Mouse (Mus musculus) liver, embryonic 14.5 days (tissue): ENCODE results near the gene Gm26620. TPM values are rescaled to one million over a fixed set of nuclear protein-coding genes. Genes with fewer than 3 reads are reported as not detected.

ENCODE experiments used
- ATAC-seq: fragments of 200-750 bp; cut with Nextera tagmentation; 2 replicates; pipeline ENCODE4 v1.8.0; 2017; ENCODE audit warnings: moderate number of reproducible peaks, mild to moderate bottlenecking, moderate library complexity; ENCODE audit not compliant: insufficient read depth
- DNase-seq, 3 experiments: peaks; one replicate each; pipeline ENCODE4 v3.0.0-alpha.2; 2012 to 2013; ENCODE audit warnings: low read depth in 3 of 3, low spot score in 3 of 3
- H3K27ac ChIP-seq: fragments of 300-500 bp; sonication (generic); 2 replicates; pipeline ENCODE4 v1.5.1; 2014; ENCODE audit warnings: moderate library complexity, mild to moderate bottlenecking, control low read depth, inconsistent platforms
- H3K27me3 ChIP-seq: fragments of 300-500 bp; sonication (generic); 2 replicates; pipeline ENCODE4 v1.6.1; 2014; ENCODE audit warnings: mild to moderate bottlenecking, low read length, moderate library complexity; ENCODE audit not compliant: control insufficient read depth, insufficient read depth
- H3K36me3 ChIP-seq: fragments of 300-500 bp; sonication (generic); replicated peaks from 2 replicates; pipeline ENCODE4 v1.6.1; 2014; ENCODE audit warnings: low read depth; ENCODE audit not compliant: control insufficient read depth, insufficient read depth
- H3K4me1 ChIP-seq, 2 experiments: fragments of 200-500 bp in 1 of 2; fragments of 300-500 bp in 1 of 2; sonication (generic) in 1 of 2; replicated peaks; 2 replicates each; pipeline ENCODE4 v1.6.1; 2012 to 2014; ENCODE audit warnings: antibody characterized with exemption in 1 of 2, inconsistent platforms in 1 of 2, low read length in 1 of 2; ENCODE audit not compliant: control insufficient read depth in 2 of 2, insufficient read depth in 2 of 2
- H3K4me2 ChIP-seq: fragments of 300-500 bp; sonication (generic); 2 replicates; pipeline ENCODE4 v1.6.1; 2014; ENCODE audit warnings: low read depth, mild to moderate bottlenecking, control low read depth, moderate library complexity
- H3K4me3 ChIP-seq, 2 experiments: fragments of 200-500 bp in 1 of 2; fragments of 300-500 bp in 1 of 2; sonication (generic) in 1 of 2; 2 replicates each; pipeline ENCODE4 v1.5.1; 2012 to 2014; ENCODE audit warnings: low read depth in 2 of 2, low read length in 2 of 2, mild to moderate bottlenecking in 2 of 2, control low read depth in 1 of 2, inconsistent platforms in 1 of 2, moderate library complexity in 1 of 2; ENCODE audit not compliant: insufficient read depth in 1 of 2
- H3K9ac ChIP-seq: fragments of 300-500 bp; sonication (generic); replicated peaks from 2 replicates; pipeline ENCODE4 v1.6.1; 2014; ENCODE audit warnings: mild to moderate bottlenecking, control low read depth, moderate library complexity
- H3K9me3 ChIP-seq: fragments of 300-500 bp; sonication (generic); 2 replicates; pipeline ENCODE4 v1.6.1; 2016; ENCODE audit warnings: low read length, mixed read lengths; ENCODE audit not compliant: control insufficient read depth
- CTCF ChIP-seq: IDR thresholded peaks from 2 replicates; pipeline ENCODE4 v1.5.1; 2016; ENCODE audit warnings: antibody characterized with exemption, low read depth, control low read depth
- EP300 ChIP-seq: IDR thresholded peaks from 2 replicates; pipeline ENCODE4 v1.6.1; 2016; ENCODE audit warnings: antibody characterized with exemption, low read depth
- whole genome bisulfite sequencing: fragments of 180-500 bp; shearing (Covaris S2); extraction: QIAGEN DNeasy Blood & Tissue Kit; methylation state at CpG from one replicate; pipeline ENCODE4 v1.1.7; 2014; ENCODE audit not compliant: insufficient replicate concordance; 5-methylcytosine and 5-hydroxymethylcytosine counted together
- polyA plus RNA-seq, 2 experiments: library from polyadenylated mRNA; depleted of rRNA in 1 of 2; stranded (reverse) in 1 of 2; unstranded in 1 of 2; fragments of >200 nt; fragmentation: Nextera tagmentation in 1 of 2; extraction: Ambion mirVana in 1 of 2; gene quantifications; 2 replicates each; pipeline versions ENCODE4 v1.2.1 to v1.2.3; 2012 to 2014

Gene Gm26620
- polyA plus RNA-seq, 2 experiments, result 0.26 to 0.38 TPM

GRCm38 (mm10) chr1:170892279-170892678 lies 7.4 kb downstream of the Gm26620 start:
- Histone ChIP-seq H3K27me3 (no peaks in the 10 kb centered on the region), H3K9me3 (no peaks in the 10 kb centered on the region), H3K4me2 (no peak overlapping the region), H3K27ac (no peak overlapping the region), H3K9ac (no peak overlapping the region), H3K4me1 (no peaks in the 10 kb centered on the region), H3K4me3 (no peak overlapping the region), H3K36me3 (no peaks in the 10 kb centered on the region)
- TF ChIP-seq EP300 (no peak), CTCF (no peak)
- no peak for DNase-seq
- no peak for ATAC-seq
- 49% methylated on average over 1 of the region's 1 CpGs for WGBS

GRCm38 (mm10) chr1:170894603-170895602 lies 10.0 kb downstream of the Gm26620 start:
- H3K4me2 ChIP-seq, result no peak overlapping the region
- H3K9ac ChIP-seq, result no peak overlapping the region
- no peak overlapping the region for H3K27ac ChIP-seq
- no peaks in the 10 kb centered on the region for H3K36me3 ChIP-seq
- no peaks in the 10 kb centered on the region for H3K27me3 ChIP-seq
- ATAC-seq (no peak), DNase-seq (peak in 1 of 3 experiments; percentile 45)
- H3K4me1 ChIP-seq, result no peaks in the 10 kb centered on the region
- H3K4me3 ChIP-seq, result no peak overlapping the region
- H3K9me3 ChIP-seq, result no peaks in the 10 kb centered on the region
- no peak for TF ChIP-seq EP300
- TF ChIP-seq CTCF, result peak; percentile 62
- WGBS, result 48% methylated on average over 9 of the region's 9 CpGs

GRCm38 (mm10) chr1:170896651-170897281 lies 11.9 kb downstream of the Gm26620 start:
- H3K9ac ChIP-seq, result no peak overlapping the region
- H3K4me2 ChIP-seq, result no peak overlapping the region
- no peaks in the 10 kb centered on the region for H3K27me3 ChIP-seq
- H3K27ac ChIP-seq, result no peak overlapping the region
- no peaks in the 10 kb centered on the region for H3K9me3 ChIP-seq
- TF ChIP-seq EP300 (no peak), CTCF (no peak)
- no peaks in the 10 kb centered on the region for H3K4me1 ChIP-seq
- ATAC-seq (no peak), DNase-seq (no peak)
- 31% methylated on average over 5 of the region's 5 CpGs for WGBS
- H3K4me3 ChIP-seq, result no peak overlapping the region
- no peaks in the 10 kb centered on the region for H3K36me3 ChIP-seq

- Histone ChIP-seq H3K27ac (no peak overlapping the region), H3K9ac (no peak overlapping the region)
These were observed 13.7 kb downstream of the Gm26620 start for GRCm38 (mm10) chr1:170898413-170899075.

More at GRCm38 (mm10) chr1:170898413-170899075, 13.7 kb downstream of the Gm26620 start:
- H3K9me3 ChIP-seq, result no peaks in the 10 kb centered on the region
- H3K36me3 ChIP-seq, result no peaks in the 10 kb centered on the region
- no peak overlapping the region for H3K4me3 ChIP-seq
- TF ChIP-seq CTCF, result no peak
- no peak for TF ChIP-seq EP300
- no peak overlapping the region for H3K4me2 ChIP-seq
- no peaks in the 10 kb centered on the region for H3K4me1 ChIP-seq
- H3K27me3 ChIP-seq, result no peaks in the 10 kb centered on the region
- 32% methylated on average over 16 of the region's 16 CpGs for WGBS
- ATAC-seq (no peak), DNase-seq (no peak)
